9 mouse cellular contexts compared by ENCODE assay signal in genomic region chr6:14600543-14601249, GRCm38 (mm10).
DNase-seq lines count a peak whose midpoint lies in the region; ATAC-seq and TF ChIP-seq lines count a peak whose summit lies in the region.
"Had no signal": no experiment of that assay in that cellular context is flagged by ENCODE, and none has a peak within 500 bp of the region (broad histone marks: within the 10 kb centered on the region; RNA-seq: fewer than 3 reads in every experiment).

No protein-coding gene starts in this region.

- no peak overlapping the region for H3K27ac ChIP-seq in embryonic facial prominence, embryonic 12.5 days
- H3K27ac ChIP-seq in embryonic facial prominence, embryonic 10.5 days (replicated peaks), result no peak overlapping the region
- H3K27ac ChIP-seq in intestine, embryonic 14.5 days (ENCODE audit: low read depth), result no peak overlapping the region
- no peak overlapping the region for H3K27ac ChIP-seq in midbrain, embryonic 12.5 days (replicated peaks)
- no peak overlapping the region for H3K27ac ChIP-seq in gastrocnemius, adult 2 months

- TF ChIP-seq CTCF in gastrocnemius, adult 2 months (IDR thresholded peaks at IDR 0.05), result no peak

- intact Hi-C loops in gastrocnemius, adult 2 months (cut with DNase I), result no loop called here

- H3K4me1 ChIP-seq in embryonic facial prominence, embryonic 12.5 days, result no peaks in the 10 kb centered on the region
- H3K4me1 ChIP-seq in embryonic facial prominence, embryonic 10.5 days, result no peaks in the 10 kb centered on the region
- no peaks in the 10 kb centered on the region; the same call in 1 of the 2 replicates for H3K4me1 ChIP-seq in intestine, embryonic 14.5 days (replicated peaks; ENCODE audit: control insufficient read depth, insufficient read depth, low read length)
- peaks cover 7% of the 10 kb centered on the region; the same call in 1 of the 2 replicates for H3K4me1 ChIP-seq in midbrain, embryonic 12.5 days
- H3K4me1 ChIP-seq: heart, embryonic 12.5 days had no signal

- H3K4me3 ChIP-seq in embryonic facial prominence, embryonic 12.5 days, result no peak overlapping the region
- no peak overlapping the region for H3K4me3 ChIP-seq in embryonic facial prominence, embryonic 10.5 days
- H3K4me3 ChIP-seq in intestine, embryonic 14.5 days (ENCODE audit: low read depth, low read length), result no peak overlapping the region
- H3K4me3 ChIP-seq in midbrain, embryonic 12.5 days, result no peak overlapping the region
- H3K4me3 ChIP-seq in gastrocnemius, adult 2 months, result no peak overlapping the region
- H3K4me3 ChIP-seq: heart, embryonic 12.5 days had no signal

- H3K27me3 ChIP-seq in embryonic facial prominence, embryonic 12.5 days, result no peaks in the 10 kb centered on the region
- H3K27me3 ChIP-seq in embryonic facial prominence, embryonic 10.5 days (replicated peaks; ENCODE audit: low read depth, poor library complexity, severe bottlenecking), result no peaks in the 10 kb centered on the region
- H3K27me3 ChIP-seq in intestine, embryonic 14.5 days (replicated peaks; ENCODE audit: control insufficient read depth, insufficient read depth, low read length), result no peaks in the 10 kb centered on the region
- no peaks in the 10 kb centered on the region for H3K27me3 ChIP-seq in midbrain, embryonic 12.5 days
- H3K27me3 ChIP-seq: heart, embryonic 12.5 days had no signal

- no peaks in the 10 kb centered on the region for H3K36me3 ChIP-seq in embryonic facial prominence, embryonic 12.5 days
- H3K36me3 ChIP-seq in embryonic facial prominence, embryonic 10.5 days (replicated peaks), result no peaks in the 10 kb centered on the region
- H3K36me3 ChIP-seq in intestine, embryonic 14.5 days (ENCODE audit: control insufficient read depth, insufficient read depth, low read length), result no peaks in the 10 kb centered on the region
- H3K36me3 ChIP-seq in midbrain, embryonic 12.5 days, result no peaks in the 10 kb centered on the region
- H3K36me3 ChIP-seq: heart, embryonic 12.5 days had no signal

- DNase-seq in embryonic facial prominence, embryonic 10.5 days (ENCODE audit: low spot score), result no peak
- peak; percentile 10 for DNase-seq in Muller cell, postnatal 12 days (ENCODE audit: inconsistent ontology term)
- no peak for DNase-seq in intestine, embryonic 14.5 days (ENCODE audit: low spot score)
- DNase-seq in gastrocnemius, adult 2 months, result no peak
- DNase-seq in frontal cortex, postnatal 14 days (ENCODE audit: low spot score in 2 of 2), result no peak

- peak; percentile 35; the same call in 1 of the 2 replicates for ATAC-seq in embryonic facial prominence, embryonic 12.5 days (ENCODE audit: insufficient number of reproducible peaks, insufficient read depth, low FRiP score, low TSS enrichment)
- peak; percentile 60; the same call in 1 of the 2 replicates for ATAC-seq in intestine, embryonic 14.5 days (replicated peaks; ENCODE audit: low FRiP score, low TSS enrichment, low read depth)
- ATAC-seq in midbrain, embryonic 12.5 days (ENCODE audit: low FRiP score, low read depth), result peak; percentile 95
- no peak for ATAC-seq in monocyte, adult 5-6 weeks (replicated peaks; ENCODE audit: insufficient number of reproducible peaks, low FRiP score, low TSS enrichment, poor library complexity, severe bottlenecking)

- 81% methylated on average over 13 of the region's 13 CpGs for WGBS in embryonic facial prominence, embryonic 12.5 days
- 88% methylated on average over 13 of the region's 13 CpGs for WGBS in embryonic facial prominence, embryonic 10.5 days
- 70% methylated on average over 13 of the region's 13 CpGs for WGBS in intestine, embryonic 14.5 days
- WGBS in midbrain, embryonic 12.5 days, result 70% methylated on average over 13 of the region's 13 CpGs

- H3K9me3 ChIP-seq in embryonic facial prominence, embryonic 12.5 days, result no peaks in the 10 kb centered on the region
- no peaks in the 10 kb centered on the region for H3K9me3 ChIP-seq in embryonic facial prominence, embryonic 10.5 days
- no peaks in the 10 kb centered on the region for H3K9me3 ChIP-seq in intestine, embryonic 14.5 days (ENCODE audit: control insufficient read depth, low read length)
- no peaks in the 10 kb centered on the region for H3K9me3 ChIP-seq in midbrain, embryonic 12.5 days
- H3K9me3 ChIP-seq: heart, embryonic 12.5 days had no signal

- H3K9ac ChIP-seq in embryonic facial prominence, embryonic 12.5 days, result no peak overlapping the region
- no peak overlapping the region for H3K9ac ChIP-seq in intestine, embryonic 14.5 days (ENCODE audit: low read length)
- H3K9ac ChIP-seq in midbrain, embryonic 12.5 days (replicated peaks), result no peak overlapping the region
- H3K9ac ChIP-seq: heart, embryonic 12.5 days had no signal

- H3K4me2 ChIP-seq in embryonic facial prominence, embryonic 12.5 days (replicated peaks), result no peak overlapping the region
- H3K4me2 ChIP-seq in intestine, embryonic 14.5 days (ENCODE audit: low read length), result no peak overlapping the region
- no peak overlapping the region for H3K4me2 ChIP-seq in midbrain, embryonic 12.5 days (replicated peaks)
- H3K4me2 ChIP-seq: heart, embryonic 12.5 days had no signal
